Mouse (Mus musculus) 416B (cell line): ENCODE results near the gene Rae1.

Experiments
- DNase-seq: peaks from one replicate; pipeline ENCODE4 v3.0.0; 2011; ENCODE audit warnings: low read depth

The Rae1 gene

GRCm38 (mm10) chr2:172999630-173000284 lies at the start of gene Rae1:
Gene Rae1 (plus strand): TSS chr2:173000117.
- DNase-seq, result peak; percentile 97

GRCm38 (mm10) chr2:172950119-172950676 lies 49.7 kb upstream of the Rae1 start:
- DNase-seq, result no peak

- DNase-seq, result no peak
Measured at GRCm38 (mm10) chr2:172950722-172951121, 49.2 kb upstream of the Rae1 start.

- DNase-seq, result no peak
Measured at GRCm38 (mm10) chr2:172951976-172952375, 47.9 kb upstream of the Rae1 start.

- no peak for DNase-seq
Measured at GRCm38 (mm10) chr2:172958579-172958978, 41.3 kb upstream of the Rae1 start.

GRCm38 (mm10) chr2:172959006-172959768 lies 40.7 kb upstream of the Rae1 start:
- DNase-seq, result no peak

GRCm38 (mm10) chr2:172960350-172960749 lies 39.6 kb upstream of the Rae1 start:
- DNase-seq, result no peak

- DNase-seq, result no peak
Measured at GRCm38 (mm10) chr2:172961211-172961610, 38.7 kb upstream of the Rae1 start.

- DNase-seq, result no peak
Measured at GRCm38 (mm10) chr2:172965249-172965648, 34.7 kb upstream of the Rae1 start.

GRCm38 (mm10) chr2:172966480-172966879 lies 33.4 kb upstream of the Rae1 start:
- peak; percentile 21 for DNase-seq

- DNase-seq, result no peak
Measured at GRCm38 (mm10) chr2:172971865-172972264, 28.1 kb upstream of the Rae1 start.

GRCm38 (mm10) chr2:172973806-172974565 lies 25.9 kb upstream of the Rae1 start:
- no peak for DNase-seq

GRCm38 (mm10) chr2:172974701-172975100 lies 25.2 kb upstream of the Rae1 start:
- no peak for DNase-seq

- no peak for DNase-seq
Measured at GRCm38 (mm10) chr2:172975159-172975558, 24.8 kb upstream of the Rae1 start.

GRCm38 (mm10) chr2:172976661-172977238 lies 23.2 kb upstream of the Rae1 start:
- DNase-seq, result peak; percentile 82

- peak; percentile 62 for DNase-seq
Measured at GRCm38 (mm10) chr2:172977409-172978130, 22.3 kb upstream of the Rae1 start, which contains the start of gene Spo11. Gene Spo11 (plus strand): TSS chr2:172977700.

- DNase-seq, result peak; percentile 65
Measured at GRCm38 (mm10) chr2:172978131-172978633, 21.7 kb upstream of the Rae1 start.

- no peak for DNase-seq
Measured at GRCm38 (mm10) chr2:172979666-172980345, 20.1 kb upstream of the Rae1 start.

GRCm38 (mm10) chr2:172982776-172983561 lies 16.9 kb upstream of the Rae1 start:
- no peak for DNase-seq

- DNase-seq, result no peak
Measured at GRCm38 (mm10) chr2:172990161-172990560, 9.8 kb upstream of the Rae1 start.
